Mouse (Mus musculus): ENCODE results near the gene Gm10439. TPM values are rescaled to one million over a fixed set of nuclear protein-coding genes. Genes with fewer than 3 reads are reported as not detected.
"Not testable (repeated sequence)": the region's sequence is repeated elsewhere in the genome, so short reads cannot be mapped to it uniquely, and the experiment has no call there.

Gene Gm10439
- total RNA-seq (2021) = not detected

GRCm38 (mm10) chrX:149594270-149594669 lies at the start of gene Gm10439:
Gene Gm10439, plus strand, starts transcription at chrX:149594570.
- DNase-seq (ENCODE audit: low spot score in 2 of 2); intact Hi-C loops (cut with DNase I): not testable (repeated sequence)

Other genes with a start within 250 kb of the Gm10439 start
- gene Gm15085, start 147.0 kb upstream of the Gm10439 start, total RNA-seq (2021) = not detected
- gene Gm15097, start 189.9 kb downstream of the Gm10439 start, total RNA-seq (2021) = not detected